Mouse (Mus musculus) forebrain, embryonic 11.5 days (tissue): Measurements from ENCODE around the gene Babam2. TPM values are rescaled to one million over a fixed set of nuclear protein-coding genes. Genes with fewer than 3 reads are reported as not detected.
"Not testable (repeated sequence)": the region's sequence is repeated elsewhere in the genome, so short reads cannot be mapped to it uniquely, and the experiment has no call there.

ENCODE experiments used
- ATAC-seq: fragments of 200-750 bp; cut with Nextera tagmentation; replicated peaks from 2 replicates; pipeline ENCODE4 v1.8.0; 2017; ENCODE audit warnings: moderate TSS enrichment; ENCODE audit not compliant: low FRiP score
- DNase-seq: peaks from one replicate; pipeline ENCODE4 v3.0.0-alpha.2; 2017; ENCODE audit warnings: low spot score
- H3K27ac ChIP-seq: fragments of 300-500 bp; sonication (generic); 2 replicates; pipeline ENCODE4 v1.5.1; 2014; ENCODE audit warnings: low read depth, low read length
- H3K27me3 ChIP-seq: fragments of 300-500 bp; sonication (generic); 2 replicates; pipeline ENCODE4 v1.6.1; 2014; ENCODE audit warnings: mild to moderate bottlenecking, low read length, mixed read lengths; ENCODE audit not compliant: control insufficient read depth, insufficient read depth
- H3K36me3 ChIP-seq: fragments of 300-500 bp; sonication (generic); 2 replicates; pipeline ENCODE4 v1.6.1; 2014; ENCODE audit warnings: mild to moderate bottlenecking, low read length, moderate library complexity, mixed read lengths; ENCODE audit not compliant: control insufficient read depth, insufficient read depth
- H3K4me1 ChIP-seq: fragments of 300-500 bp; sonication (generic); replicated peaks from 2 replicates; pipeline ENCODE4 v1.6.1; 2014; ENCODE audit warnings: low read length, mixed read lengths; ENCODE audit not compliant: control insufficient read depth, insufficient read depth
- H3K4me2 ChIP-seq: fragments of 300-500 bp; sonication (generic); 2 replicates; pipeline ENCODE4 v1.6.1; 2014; ENCODE audit warnings: low read depth, mild to moderate bottlenecking, low read length, moderate library complexity, mixed read lengths; ENCODE audit not compliant: severe bottlenecking
- H3K4me3 ChIP-seq: fragments of 300-500 bp; sonication (generic); 2 replicates; pipeline ENCODE4 v1.5.1; 2014; ENCODE audit warnings: low read depth, low read length
- H3K9ac ChIP-seq: fragments of 300-500 bp; sonication (generic); 2 replicates; pipeline ENCODE4 v1.6.1; 2014; ENCODE audit warnings: low read length
- H3K9me3 ChIP-seq: fragments of 300-500 bp; sonication (generic); 2 replicates; pipeline ENCODE4 v1.6.1; 2016; ENCODE audit warnings: low read length, mixed read lengths; ENCODE audit not compliant: control insufficient read depth
- WGBS: fragments of 180-500 bp; shearing (Covaris S2); extraction: QIAGEN DNeasy Blood & Tissue Kit; methylation state at CpG from one replicate; pipeline ENCODE4 v1.1.7; 2014; 5-methylcytosine and 5-hydroxymethylcytosine counted together
- polyA plus RNA-seq: library from polyadenylated mRNA; unstranded; fragments of >200 nt; fragmentation: Nextera tagmentation; extraction: Ambion mirVana; gene quantifications from 2 replicates; pipeline ENCODE4 v1.2.1, GENCODE M21; 2014

Babam2 gene
- polyA plus RNA-seq, 1 experiment from 2014 or later: 39.1 TPM

- Histone ChIP-seq H3K9me3 (no peaks in the 10 kb centered on the region), H3K4me3 (no peak overlapping the region), H3K27ac (no peak overlapping the region), H3K4me2 (no peak overlapping the region), H3K9ac (no peak overlapping the region), H3K27me3 (no peaks in the 10 kb centered on the region), H3K36me3 (no peaks in the 10 kb centered on the region), H3K4me1 (no peaks in the 10 kb centered on the region)
- DNase-seq (no peak), ATAC-seq (no peak)
Measured at GRCm38 (mm10) chr5:31839973-31840372, 142.5 kb downstream of the Babam2 start.

GRCm38 (mm10) chr5:31840406-31840805 is 142.9 kb downstream of the Babam2 start:
- no peaks in the 10 kb centered on the region for H3K27me3 ChIP-seq
- no peak overlapping the region for H3K4me3 ChIP-seq
- 88% methylated on average over 1 of the region's 1 CpGs for WGBS
- no peak overlapping the region for H3K9ac ChIP-seq
- no peak overlapping the region for H3K4me2 ChIP-seq
- ATAC-seq (no peak), DNase-seq (no peak)
- no peaks in the 10 kb centered on the region for H3K9me3 ChIP-seq
- no peaks in the 10 kb centered on the region for H3K36me3 ChIP-seq
- no peak overlapping the region for H3K27ac ChIP-seq
- H3K4me1 ChIP-seq: no peaks in the 10 kb centered on the region

DNA sequence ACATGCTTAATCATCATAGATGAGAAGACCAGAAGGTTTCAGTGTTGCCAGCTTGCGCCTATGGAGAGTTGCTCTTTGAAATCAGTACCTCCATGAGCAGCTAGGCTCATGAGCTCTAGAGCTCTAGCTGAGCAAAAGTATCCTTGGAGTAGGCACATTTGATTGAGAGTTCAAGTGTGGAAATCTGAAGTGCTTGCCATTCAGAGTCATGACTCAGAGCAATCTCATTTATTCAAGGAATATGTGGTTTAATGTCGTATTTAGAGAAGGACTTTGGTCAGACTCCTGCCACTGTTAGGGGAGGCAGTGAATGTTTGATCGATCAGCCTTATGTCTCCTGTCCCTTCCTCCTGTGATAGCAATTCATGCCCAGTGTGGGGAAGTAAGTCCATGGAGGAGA is 147.4 kb downstream of the Babam2 start:
- 92% methylated on average over 3 of the region's 3 CpGs for WGBS
- DNase-seq (no peak), ATAC-seq (no peak)
- H3K27me3 ChIP-seq: no peaks in the 10 kb centered on the region
- no peaks in the 10 kb centered on the region for H3K4me1 ChIP-seq
- H3K27ac ChIP-seq: no peak overlapping the region
- H3K4me2 ChIP-seq: no peak overlapping the region
- H3K9me3 ChIP-seq: no peaks in the 10 kb centered on the region
- no peak overlapping the region for H3K9ac ChIP-seq
- H3K4me3 ChIP-seq: no peak overlapping the region
- H3K36me3 ChIP-seq: no peaks in the 10 kb centered on the region

- Histone ChIP-seq H3K27ac (no peak overlapping the region), H3K36me3 (no peaks in the 10 kb centered on the region), H3K27me3 (no peaks in the 10 kb centered on the region), H3K4me1 (no peaks in the 10 kb centered on the region), H3K9me3 (no peaks in the 10 kb centered on the region), H3K4me3 (no peak overlapping the region), H3K4me2 (no peak overlapping the region), H3K9ac (no peak overlapping the region)
- ATAC-seq (no peak), DNase-seq (no peak)
Measured at GRCm38 (mm10) chr5:31846971-31847370, 149.5 kb downstream of the Babam2 start.

DNA sequence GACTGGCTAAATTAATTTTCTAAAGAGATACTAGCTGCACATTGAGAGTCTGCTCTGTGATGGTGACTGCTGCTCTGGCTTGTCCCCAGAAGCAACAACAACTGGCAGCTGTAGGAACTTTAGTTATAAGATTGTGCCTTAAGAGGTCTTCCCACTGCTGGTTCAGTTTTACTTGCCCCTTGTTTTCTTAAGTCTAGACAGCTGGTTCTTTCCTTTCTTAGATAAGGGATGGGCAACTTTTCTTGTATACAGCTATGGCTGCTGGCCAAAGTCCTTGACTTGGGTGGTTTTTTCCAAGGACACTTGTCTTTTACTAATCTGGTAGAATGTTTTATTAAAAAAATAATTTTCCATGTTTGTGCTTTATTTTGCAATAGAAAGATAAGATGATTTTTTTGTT is 151.5 kb downstream of the Babam2 start:
- Histone ChIP-seq H3K36me3 (no peaks in the 10 kb centered on the region), H3K4me1 (no peaks in the 10 kb centered on the region), H3K9me3 (no peaks in the 10 kb centered on the region), H3K27ac (no peak overlapping the region), H3K9ac (no peak overlapping the region), H3K4me2 (no peak overlapping the region), H3K27me3 (no peaks in the 10 kb centered on the region), H3K4me3 (no peak overlapping the region)
- no peak for DNase-seq
- no peak for ATAC-seq

DNA sequence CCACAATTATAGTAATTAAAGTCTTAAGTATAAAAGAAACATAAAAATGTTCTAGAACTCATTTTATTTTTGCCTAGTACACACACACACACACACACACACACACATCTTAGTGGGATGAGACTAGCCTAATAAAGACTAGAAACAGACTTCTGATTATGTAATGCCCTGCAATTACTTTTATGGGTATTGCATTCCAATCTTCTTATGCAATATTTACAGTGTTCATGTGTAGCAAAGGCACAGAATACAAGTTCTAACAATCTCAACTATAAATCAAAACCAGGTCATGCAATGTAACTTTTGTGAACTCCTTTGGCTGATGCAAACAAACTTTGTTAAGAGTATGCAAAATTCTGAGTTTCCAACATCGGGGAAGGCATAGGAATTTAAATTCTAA is 155.3 kb downstream of the Babam2 start:
- H3K27me3 ChIP-seq: no peaks in the 10 kb centered on the region
- H3K4me1 ChIP-seq: no peaks in the 10 kb centered on the region
- H3K4me2 ChIP-seq: no peak overlapping the region
- 100% methylated on average over 1 of the region's 1 CpGs for WGBS
- H3K4me3 ChIP-seq: no peak overlapping the region
- H3K27ac ChIP-seq: no peak overlapping the region
- DNase-seq (no peak), ATAC-seq (no peak)
- no peak overlapping the region for H3K9ac ChIP-seq
- no peaks in the 10 kb centered on the region for H3K9me3 ChIP-seq
- H3K36me3 ChIP-seq: no peaks in the 10 kb centered on the region

- Histone ChIP-seq H3K27ac (no peak overlapping the region), H3K9me3 (no peaks in the 10 kb centered on the region), H3K4me3 (no peak overlapping the region), H3K4me2 (no peak overlapping the region), H3K9ac (no peak overlapping the region), H3K4me1 (no peaks in the 10 kb centered on the region), H3K27me3 (no peaks in the 10 kb centered on the region), H3K36me3 (no peaks in the 10 kb centered on the region)
- DNase-seq (no peak), ATAC-seq (no peak)
- 97% methylated on average over 1 of the region's 1 CpGs for WGBS
Measured at GRCm38 (mm10) chr5:31853831-31854230, 156.3 kb downstream of the Babam2 start.

- H3K4me3 ChIP-seq, ATAC-seq, H3K4me1 ChIP-seq, H3K9ac ChIP-seq, DNase-seq, H3K4me2 ChIP-seq, H3K36me3 ChIP-seq, H3K9me3 ChIP-seq, H3K27me3 ChIP-seq, H3K27ac ChIP-seq: not testable (repeated sequence)
- 87% methylated on average over 10 of the region's 10 CpGs for WGBS
Measured at GRCm38 (mm10) chr5:31858877-31859276, 161.4 kb downstream of the Babam2 start.

DNA sequence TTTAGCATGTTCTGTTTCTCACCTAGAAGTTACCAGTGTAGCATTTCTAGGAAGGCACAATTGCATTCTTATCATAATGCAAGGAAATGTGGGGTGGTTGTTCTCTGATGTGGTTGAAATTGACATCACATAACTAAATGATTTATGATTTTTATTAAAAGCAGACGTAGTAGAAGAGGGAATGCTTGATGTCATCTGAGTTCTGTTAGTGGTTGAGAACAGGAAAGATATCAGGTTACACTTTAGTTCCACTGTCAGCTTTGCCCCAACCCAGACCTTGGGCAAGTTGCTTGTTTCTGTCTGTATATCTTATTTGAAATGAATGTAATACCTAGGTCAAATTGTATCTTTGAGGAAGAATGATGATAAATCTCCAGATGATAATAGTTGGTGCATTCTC is 162.9 kb downstream of the Babam2 start:
- Histone ChIP-seq H3K4me3 (no peak overlapping the region), H3K4me2 (no peak overlapping the region), H3K36me3 (no peaks in the 10 kb centered on the region), H3K27ac (no peak overlapping the region), H3K9ac (no peak overlapping the region), H3K4me1 (no peaks in the 10 kb centered on the region), H3K27me3 (no peaks in the 10 kb centered on the region), H3K9me3 (no peaks in the 10 kb centered on the region)
- WGBS: 70% methylated on average over 1 of the region's 1 CpGs
- ATAC-seq (no peak), DNase-seq (no peak)
